Comparison of ENCODE assay signal across 25 mouse cellular contexts in the genomic region with DNA sequence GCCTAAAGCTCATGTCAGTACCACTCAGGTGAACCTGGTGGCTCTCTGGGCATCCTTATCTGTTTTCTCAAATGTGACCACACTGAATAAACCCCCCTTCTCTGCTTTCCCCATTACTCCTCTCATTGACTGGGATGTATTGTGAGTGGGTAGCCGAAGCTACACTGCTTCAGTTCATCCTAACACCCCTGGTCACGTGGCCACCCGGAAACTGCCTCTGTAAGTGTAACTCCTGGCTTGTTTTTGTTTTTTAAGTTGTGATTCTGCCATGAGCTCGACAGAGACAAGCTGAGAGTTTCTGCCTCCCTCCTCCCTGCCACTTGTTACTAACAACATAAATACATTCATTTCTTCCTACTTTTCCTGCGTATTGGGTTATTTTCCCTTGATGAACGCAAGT.
DNase-seq lines count a peak whose midpoint lies in the region; ATAC-seq and TF ChIP-seq lines count a peak whose summit lies in the region.
"Had no signal": no experiment of that assay in that cellular context is flagged by ENCODE, and none has a peak within 500 bp of the region (broad histone marks: within the 10 kb centered on the region; RNA-seq: fewer than 3 reads in every experiment).

No protein-coding gene starts in this region.

- no peaks in the 10 kb centered on the region for H3K9me3 ChIP-seq in heart, embryonic 12.5 days (replicated peaks)
- no peaks in the 10 kb centered on the region for H3K9me3 ChIP-seq in hindbrain, embryonic 11.5 days (ENCODE audit: control insufficient read depth, low read length)
- no peaks in the 10 kb centered on the region for H3K9me3 ChIP-seq in hindbrain, embryonic 16.5 days (ENCODE audit: control insufficient read depth, low read length)
- H3K9me3 ChIP-seq in liver, postnatal 0 days (ENCODE audit: low read length) = no peaks in the 10 kb centered on the region
- H3K9me3 ChIP-seq: embryonic facial prominence, embryonic 10.5 days; liver, embryonic 13.5 days; lung, embryonic 15.5 days; neural tube, embryonic 12.5 days had no signal

- no peak for TF ChIP-seq CTCF in liver, postnatal 0 days (IDR thresholded peaks at IDR 0.05; ENCODE audit: low read depth)

- no peak overlapping the region for H3K9ac ChIP-seq in heart, embryonic 12.5 days
- H3K9ac ChIP-seq in hindbrain, embryonic 11.5 days (ENCODE audit: low read depth, low read length) = no peak overlapping the region
- no peak overlapping the region for H3K9ac ChIP-seq in hindbrain, embryonic 16.5 days (ENCODE audit: low read depth, low read length)
- H3K9ac ChIP-seq in liver, postnatal 0 days (replicated peaks) = no peak overlapping the region
- H3K9ac ChIP-seq: liver, embryonic 13.5 days; lung, embryonic 15.5 days; neural tube, embryonic 12.5 days had no signal

- H3K4me1 ChIP-seq in heart, embryonic 12.5 days (replicated peaks) = peaks cover 21% of the 10 kb centered on the region
- H3K4me1 ChIP-seq in hindbrain, embryonic 11.5 days (replicated peaks; ENCODE audit: control insufficient read depth, insufficient read depth, low read length) = peaks cover 5% of the 10 kb centered on the region; the same call in 1 of the 2 replicates
- H3K4me1 ChIP-seq in hindbrain, embryonic 16.5 days (ENCODE audit: control insufficient read depth, insufficient read depth, low read depth, low read length) = peaks cover 11% of the 10 kb centered on the region
- H3K4me1 ChIP-seq in liver, postnatal 0 days (ENCODE audit: insufficient read depth) = no peaks in the 10 kb centered on the region
- H3K4me1 ChIP-seq: liver, embryonic 13.5 days; lung, embryonic 15.5 days; megakaryocyte, embryonic 14.5 days had no signal

- H3K27me3 ChIP-seq in heart, embryonic 12.5 days (replicated peaks) = no peaks in the 10 kb centered on the region
- no peaks in the 10 kb centered on the region for H3K27me3 ChIP-seq in hindbrain, embryonic 11.5 days (ENCODE audit: control insufficient read depth, insufficient read depth, low read length)
- no peaks in the 10 kb centered on the region for H3K27me3 ChIP-seq in hindbrain, embryonic 16.5 days (replicated peaks; ENCODE audit: control insufficient read depth, insufficient read depth, low read length)
- no peaks in the 10 kb centered on the region for H3K27me3 ChIP-seq in liver, postnatal 0 days (ENCODE audit: insufficient read depth, low read length)
- H3K27me3 ChIP-seq: liver, embryonic 13.5 days; lung, embryonic 15.5 days; megakaryocyte, embryonic 14.5 days; neural tube, embryonic 12.5 days had no signal

- no peak for TF ChIP-seq EP300 in liver, postnatal 0 days (IDR thresholded peaks at IDR 0.05; ENCODE audit: low read depth)

- H3K36me3 ChIP-seq in heart, embryonic 12.5 days = no peaks in the 10 kb centered on the region
- H3K36me3 ChIP-seq in hindbrain, embryonic 11.5 days (ENCODE audit: control insufficient read depth, insufficient read depth, low read length) = no peaks in the 10 kb centered on the region
- no peaks in the 10 kb centered on the region for H3K36me3 ChIP-seq in hindbrain, embryonic 16.5 days (ENCODE audit: control insufficient read depth, insufficient read depth, low read length)
- H3K36me3 ChIP-seq in liver, postnatal 0 days (replicated peaks; ENCODE audit: insufficient read depth, low read length) = no peaks in the 10 kb centered on the region
- H3K36me3 ChIP-seq: liver, embryonic 13.5 days; lung, embryonic 15.5 days; neural tube, embryonic 12.5 days had no signal

- WGBS in heart, embryonic 12.5 days = 49% methylated on average over 6 of the region's 6 CpGs
- WGBS in hindbrain, embryonic 11.5 days = 83% methylated on average over 6 of the region's 6 CpGs
- 82% methylated on average over 6 of the region's 6 CpGs for WGBS in hindbrain, embryonic 16.5 days
- 65% methylated on average over 6 of the region's 6 CpGs for WGBS in liver, postnatal 0 days (ENCODE audit: insufficient replicate concordance)

- H3K4me3 ChIP-seq in heart, embryonic 12.5 days = no peak overlapping the region
- H3K4me3 ChIP-seq in hindbrain, embryonic 11.5 days (ENCODE audit: low read depth, low read length) = no peak overlapping the region
- no peak overlapping the region for H3K4me3 ChIP-seq in hindbrain, embryonic 16.5 days (ENCODE audit: low read length)
- H3K4me3 ChIP-seq in liver, postnatal 0 days (ENCODE audit: low read depth, low read length) = no peak overlapping the region
- H3K4me3 ChIP-seq: embryonic facial prominence, embryonic 10.5 days; liver, embryonic 13.5 days; lung, embryonic 15.5 days; megakaryocyte, embryonic 14.5 days; neural tube, embryonic 12.5 days had no signal

- DNase-seq in heart, adult 9 months (ENCODE audit: low spot score in 2 of 2) = no peak
- no peak for DNase-seq in hindbrain, embryonic 11.5 days (ENCODE audit: low spot score)
- DNase-seq in A20 (ENCODE audit: low read depth, low spot score) = peak; percentile 14
- DNase-seq in MEL-GATA-1-ER (ENCODE audit: extremely low read depth, low read depth) = peak; percentile 37
- no peak for DNase-seq in cerebellum, adult 18-20 months
- no peak for DNase-seq in liver, postnatal 0 days
- DNase-seq: adrenal gland, postnatal 14 days; B cell, adult 2 months; cerebellum, adult 9-11 months; gastrocnemius, postnatal 25 days; heart, postnatal 14 days; kidney, postnatal 25 days; liver, embryonic 13.5 days; lung, postnatal 36 days; right cerebral cortex, postnatal 14 days; thymus, adult 2 months; thymus, postnatal 4 days had no signal

- peak overlapping the region; percentile 18; the same call in 1 of the 2 replicates for H3K27ac ChIP-seq in heart, embryonic 12.5 days (ENCODE audit: poor library complexity, severe bottlenecking)
- peak overlapping the region; percentile 36; the same call in 1 of the 2 replicates for H3K27ac ChIP-seq in hindbrain, embryonic 11.5 days (ENCODE audit: low read depth, low read length)
- H3K27ac ChIP-seq in hindbrain, embryonic 16.5 days (ENCODE audit: low read depth, low read length) = no peak overlapping the region
- H3K27ac ChIP-seq in liver, postnatal 0 days (ENCODE audit: low read depth) = no peak overlapping the region
- H3K27ac ChIP-seq: embryonic facial prominence, embryonic 10.5 days; liver, embryonic 13.5 days; lung, embryonic 15.5 days; neural tube, embryonic 12.5 days; stomach, postnatal 0 days had no signal

- ATAC-seq in heart, embryonic 12.5 days (ENCODE audit: insufficient number of reproducible peaks, low FRiP score) = no peak
- no peak for ATAC-seq in hindbrain, embryonic 11.5 days (ENCODE audit: low FRiP score)
- no peak for ATAC-seq in hindbrain, embryonic 16.5 days
- no peak for ATAC-seq in liver, postnatal 0 days
- ATAC-seq: intestine, postnatal 0 days had no signal

- peak overlapping the region; percentile 42 for H3K4me2 ChIP-seq in heart, embryonic 12.5 days
- no peak overlapping the region for H3K4me2 ChIP-seq in hindbrain, embryonic 11.5 days (replicated peaks; ENCODE audit: low read depth, low read length)
- H3K4me2 ChIP-seq in hindbrain, embryonic 16.5 days (ENCODE audit: low read length) = no peak overlapping the region
- H3K4me2 ChIP-seq in liver, postnatal 0 days (ENCODE audit: low read depth, low read length) = no peak overlapping the region
- H3K4me2 ChIP-seq: liver, embryonic 13.5 days; lung, embryonic 15.5 days; neural tube, embryonic 12.5 days had no signal

Comparison
In these comparisons a context has a peak if more than half of its experiments do, and no peak if none do; other contexts are left out.
1. H3K27ac ChIP-seq: peak in heart, embryonic 12.5 days (single experiment) and hindbrain, embryonic 11.5 days (single experiment); none in hindbrain, embryonic 16.5 days (single experiment) and liver, postnatal 0 days (single experiment).
2. DNase-seq: peak in A20 (single experiment) and MEL-GATA-1-ER (single experiment); none in heart, adult 9 months (0 of 2), hindbrain, embryonic 11.5 days (single experiment), cerebellum, adult 18-20 months (0 of 2) and liver, postnatal 0 days (single experiment).